Mouse (Mus musculus) layer of hippocampus, adult 18-20 months (tissue): ENCODE measurements at regions not wholly inside any gene's neighbourhood (a gene's known extent, or its start where the extent isn't known, plus 50 kb on each side); places are given as distances from the start of the nearest gene placed in this dataset.
A peak's percentile ranks its signal among the peaks of the same experiment; 100 is the strongest.

Experiments used
- DNase-seq, 2 experiments: peaks; one replicate each; pipeline ENCODE4 v3.0.0; 2022; ENCODE audit warnings: low spot score in 2 of 2

DNA sequence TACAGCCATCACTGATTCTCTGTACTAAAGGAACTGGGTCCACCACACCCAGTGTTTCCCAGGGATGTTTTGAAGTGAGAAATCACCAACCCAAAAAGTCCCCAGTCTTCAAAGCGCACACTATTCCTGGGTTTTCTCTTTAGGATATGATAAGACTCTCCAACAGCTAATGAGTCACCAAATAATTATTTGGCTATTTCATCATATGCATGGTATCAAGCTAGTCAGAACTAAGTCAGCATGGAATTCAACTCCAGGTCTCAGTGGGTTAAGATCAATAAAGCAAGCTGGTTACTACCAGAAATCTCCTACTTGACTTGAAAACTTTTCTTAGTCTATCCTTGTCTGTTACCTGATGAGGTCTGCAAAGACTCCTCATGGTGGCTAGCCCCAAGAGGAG is 89.1 kb upstream of the 4930412O13Rik start:
- DNase-seq, result no peak

GRCm38 (mm10) chr2:9792381-9792780 is 88.7 kb upstream of the 4930412O13Rik start:
- DNase-seq, result no peak

- no peak for DNase-seq
Measured at GRCm38 (mm10) chr2:9795401-9795800, 85.7 kb upstream of the 4930412O13Rik start.

GRCm38 (mm10) chr2:9801484-9801883 is 79.6 kb upstream of the 4930412O13Rik start:
- DNase-seq, result no peak

DNA sequence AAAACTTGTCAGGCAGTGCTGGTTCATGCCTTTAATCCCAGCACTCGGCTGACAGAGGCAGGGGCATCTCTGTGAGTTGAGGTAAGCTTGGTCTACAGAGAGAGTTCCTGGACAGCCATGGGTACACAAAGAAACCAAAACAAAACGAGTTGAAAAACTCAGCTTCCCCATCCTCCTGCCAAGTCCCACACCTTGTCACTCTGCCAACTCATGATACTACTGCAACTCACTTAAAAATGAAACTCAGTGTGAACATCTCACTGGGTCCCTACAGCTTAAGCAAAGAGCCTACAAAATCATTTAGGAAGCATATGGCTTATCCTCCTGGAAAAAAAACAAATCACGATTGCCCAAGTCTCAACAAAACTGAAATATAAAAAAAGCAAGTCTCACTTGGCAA is 76.7 kb upstream of the 4930412O13Rik start:
- peak in 1 of 2 experiments; percentile 5 for DNase-seq

DNA sequence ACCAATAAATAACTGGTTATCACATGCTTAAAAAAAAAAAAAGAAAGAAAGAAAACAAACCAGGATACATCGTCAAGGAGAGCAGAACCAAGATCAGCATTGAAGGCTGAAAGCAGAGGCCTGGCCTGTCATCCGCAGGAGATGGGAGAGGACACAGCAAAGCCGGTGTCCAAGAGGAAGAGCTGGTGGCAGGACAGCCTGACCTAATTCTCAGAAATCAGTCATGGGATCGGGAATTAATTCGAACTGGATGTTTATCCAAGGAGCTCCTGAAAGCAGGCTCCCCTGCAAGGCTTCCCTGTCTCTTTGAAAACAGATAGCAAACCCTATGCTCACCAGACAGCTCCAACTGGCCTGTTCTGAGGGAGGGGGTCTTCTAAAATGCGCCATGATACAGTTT is 75.5 kb upstream of the 4930412O13Rik start:
- no peak for DNase-seq
